Mouse (Mus musculus) c-Kit-positive CD71-positive TER-119-negative erythroid progenitor cells, embryonic 14.5 days (primary cell): ENCODE measurements around the gene Mad2l2.
"Not testable (repeated sequence)": the region's sequence is repeated elsewhere in the genome, so short reads cannot be mapped to it uniquely, and the experiment has no call there.

Experiments
- DNase-seq: peaks from one replicate; pipeline ENCODE4 v3.0.0-alpha.2; 2013; ENCODE audit warnings: low read depth

The Mad2l2 gene

DNA sequence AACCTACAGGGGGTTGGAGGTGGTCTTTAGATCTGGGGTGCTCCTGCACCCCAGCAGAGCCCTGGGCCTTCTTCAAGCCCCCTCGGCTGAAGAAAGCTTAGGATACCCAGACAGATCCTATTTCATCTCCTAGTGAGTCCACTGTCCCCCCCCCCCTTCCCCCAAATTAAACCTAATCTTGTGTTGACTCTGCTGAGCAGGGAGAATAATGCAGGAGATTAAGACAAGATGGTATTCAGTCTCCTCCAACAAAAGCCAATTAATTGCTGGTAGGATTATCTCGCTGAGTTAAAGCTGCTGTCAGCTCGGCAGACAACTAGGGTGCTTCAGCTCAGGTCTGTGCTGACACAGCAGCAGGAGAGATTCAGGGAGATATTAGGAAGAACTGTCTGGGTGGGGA lies 41.1 kb downstream of the Mad2l2 start:
- no peak for DNase-seq

DNA sequence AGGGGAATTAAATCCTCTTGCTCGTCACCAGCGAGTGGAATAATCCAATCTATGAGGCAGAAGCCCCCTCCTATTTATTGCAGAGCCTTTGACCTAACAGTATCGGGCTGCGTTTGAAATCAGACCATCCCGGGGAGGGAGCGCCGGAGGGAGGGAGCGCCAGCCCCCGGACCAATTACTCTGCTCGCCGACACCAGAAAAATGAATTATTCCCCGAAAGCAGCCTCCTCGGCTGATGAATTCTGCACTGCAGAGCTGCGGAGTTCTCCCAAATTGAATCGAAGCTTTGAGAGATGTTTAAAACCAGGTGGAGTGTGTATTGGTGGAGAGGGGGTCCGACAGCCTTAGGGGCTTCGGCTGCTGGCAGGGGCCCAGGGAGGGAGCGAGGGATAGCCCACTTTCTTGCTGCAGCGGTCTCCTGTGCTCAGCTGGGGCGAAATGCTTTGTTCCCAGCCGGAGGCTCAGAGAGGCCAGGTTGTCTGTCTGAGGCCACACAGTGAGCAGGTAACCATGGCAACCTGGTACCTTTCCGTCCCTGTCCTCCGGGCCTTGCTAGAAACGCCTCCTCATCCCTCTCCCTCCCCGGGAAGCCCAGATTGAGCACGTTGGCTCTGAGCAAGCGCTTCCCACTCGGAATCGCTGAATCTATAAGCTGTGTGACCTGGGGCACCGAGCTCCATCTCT lies 43.8 kb downstream of the Mad2l2 start:
- DNase-seq: no peak

- no peak for DNase-seq
These were observed 44.3 kb downstream of the Mad2l2 start for GRCm38 (mm10) chr4:148174495-148174862.

GRCm38 (mm10) chr4:148176603-148177002 lies 46.4 kb downstream of the Mad2l2 start:
- DNase-seq: not testable (repeated sequence)

GRCm38 (mm10) chr4:148177716-148178115 lies 47.5 kb downstream of the Mad2l2 start:
- no peak for DNase-seq

DNA sequence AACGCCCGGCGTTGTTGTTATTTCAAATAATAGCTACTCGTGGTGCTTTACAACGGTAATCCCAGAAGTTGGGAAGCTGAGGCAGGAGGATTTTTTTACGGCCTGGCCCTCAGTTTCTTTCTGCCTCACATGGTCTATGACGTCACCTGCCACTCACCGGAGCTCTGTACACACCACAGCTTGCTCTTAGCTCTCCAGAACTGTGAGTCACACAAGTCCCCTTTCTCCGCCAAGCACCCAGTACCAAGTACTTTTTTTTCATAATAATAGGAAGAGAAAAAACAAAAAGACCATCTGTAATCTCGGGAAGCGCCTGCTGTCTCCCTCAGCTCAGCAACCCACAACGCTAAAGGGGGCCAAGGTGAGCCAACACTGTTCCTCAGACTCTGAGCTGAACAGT lies 51.3 kb downstream of the Mad2l2 start:
- DNase-seq: no peak

DNA sequence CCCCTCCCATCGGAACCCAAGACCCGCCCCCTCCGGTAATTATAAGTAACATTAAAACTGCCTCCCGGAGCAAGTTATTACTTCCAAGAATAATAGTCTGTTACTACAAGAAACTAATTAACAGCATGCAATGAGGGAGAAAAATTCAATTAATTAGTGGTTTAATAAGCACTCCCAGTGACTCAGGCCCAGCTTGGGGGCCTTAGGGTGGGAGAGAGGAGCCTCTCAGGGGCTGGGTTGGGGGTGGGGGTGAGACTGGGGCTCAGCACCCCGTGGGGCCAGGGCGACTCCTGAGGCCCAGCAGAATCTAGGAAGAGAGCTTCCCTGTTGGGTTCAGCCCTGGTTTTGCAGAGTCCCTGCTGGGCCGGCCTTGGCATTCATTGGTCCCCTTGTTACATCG lies 52.2 kb downstream of the Mad2l2 start:
- DNase-seq: no peak

DNA sequence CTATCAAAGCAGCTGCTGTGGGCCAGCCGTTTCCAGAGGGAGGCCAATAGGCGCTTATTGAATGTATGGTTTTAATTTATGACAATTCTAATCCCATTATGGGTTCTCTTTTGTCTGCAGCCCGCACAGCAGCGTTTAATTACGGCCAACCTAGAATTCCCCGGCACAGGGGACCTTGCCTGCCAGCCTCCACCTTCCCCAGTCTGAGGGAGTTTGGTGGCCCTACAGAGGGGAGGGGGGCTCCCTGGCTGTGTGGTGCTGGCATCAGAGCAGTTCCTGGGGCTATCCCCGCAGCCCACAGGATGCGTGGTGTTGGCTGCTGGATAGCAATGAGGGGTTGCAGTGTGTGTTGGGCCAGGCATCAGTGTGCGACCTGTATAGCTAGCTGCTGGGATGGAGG lies 54.4 kb downstream of the Mad2l2 start:
- no peak for DNase-seq

- no peak for DNase-seq
These were observed 55.6 kb downstream of the Mad2l2 start for GRCm38 (mm10) chr4:148185819-148186218.

GRCm38 (mm10) chr4:148188767-148189166 lies 58.6 kb downstream of the Mad2l2 start:
- not testable (repeated sequence) for DNase-seq

GRCm38 (mm10) chr4:148192707-148193245 lies 62.6 kb downstream of the Mad2l2 start:
- no peak for DNase-seq

- DNase-seq: no peak
These were observed 64.2 kb downstream of the Mad2l2 start for GRCm38 (mm10) chr4:148194400-148194799.
